Mouse (Mus musculus) fibroblast of lung, adult 2 months (primary cell): ENCODE data around the gene Ubb.

Experiments used
- DNase-seq: peaks from one replicate; pipeline ENCODE4 v3.0.0-alpha.2; 2011; ENCODE audit warnings: low read depth

The Ubb gene

DNA sequence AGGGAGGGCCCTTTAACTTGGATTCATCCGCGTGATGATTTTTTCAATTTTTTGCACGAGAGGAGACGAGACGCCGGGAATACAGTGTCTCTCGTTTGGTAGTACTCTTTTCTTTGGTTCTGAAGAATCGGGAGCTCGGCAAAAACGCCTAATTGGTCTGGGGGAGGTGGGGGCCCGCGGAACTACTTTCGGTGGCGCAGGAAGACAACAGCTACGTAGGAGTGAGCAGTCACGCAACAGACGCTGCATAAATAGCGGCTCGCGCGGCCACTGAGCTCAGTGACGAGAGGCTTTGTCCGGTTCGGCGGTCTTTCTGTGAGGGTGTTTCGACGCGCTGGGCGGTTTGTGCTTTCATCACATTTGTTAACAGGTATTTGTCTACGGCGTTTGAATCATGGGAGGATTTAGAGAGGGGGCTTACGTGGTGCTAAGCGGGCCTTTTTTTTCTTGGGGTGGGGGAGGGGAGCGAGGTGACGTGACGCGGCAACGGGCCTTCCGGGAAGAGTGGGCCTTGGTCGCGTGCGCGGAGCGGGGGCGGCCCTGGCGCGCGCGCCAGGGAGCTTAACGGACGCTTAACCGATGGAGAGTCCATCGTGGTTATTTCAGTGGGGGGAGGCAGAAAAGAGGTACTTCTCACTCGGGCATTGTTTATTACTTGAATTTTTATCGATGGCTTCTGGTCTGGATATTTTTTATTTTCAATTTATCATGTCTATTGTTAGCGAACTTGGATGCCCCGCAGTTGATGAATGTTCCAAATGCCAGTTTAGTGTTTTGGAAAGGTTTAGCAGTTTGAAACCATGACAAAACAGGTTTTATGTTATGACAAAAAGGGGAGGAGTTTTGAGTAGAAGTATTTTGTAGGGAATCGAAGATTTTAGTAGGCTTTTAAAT is 502 bp downstream of the Ubb start:
- DNase-seq = peak; percentile 51

- DNase-seq = no peak
Observed at GRCm38 (mm10) chr11:62553186-62553585, 2.2 kb downstream of the Ubb start.

DNA sequence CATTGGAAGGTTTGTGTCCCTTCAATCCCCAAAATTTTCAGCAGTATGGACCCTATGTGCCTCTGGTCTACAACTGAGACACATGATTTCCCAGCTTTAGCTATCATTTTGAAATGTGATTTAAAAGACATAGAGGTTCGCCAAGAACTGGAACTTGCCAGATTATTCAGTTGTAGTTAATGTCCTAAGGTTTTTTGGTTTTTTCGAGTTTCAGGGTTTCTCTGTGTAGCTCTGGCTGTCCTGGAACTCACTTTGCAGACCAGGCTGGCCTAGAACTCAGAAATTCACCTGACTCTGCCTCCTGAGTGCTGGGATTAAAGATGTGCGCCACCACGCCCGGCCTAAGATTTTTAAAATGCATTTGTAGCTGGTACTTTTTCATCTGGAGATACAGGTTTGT is 2.7 kb downstream of the Ubb start:
- DNase-seq = no peak

- no peak for DNase-seq
Observed at GRCm38 (mm10) chr11:62554163-62554855, 3.3 kb downstream of the Ubb start.

DNA sequence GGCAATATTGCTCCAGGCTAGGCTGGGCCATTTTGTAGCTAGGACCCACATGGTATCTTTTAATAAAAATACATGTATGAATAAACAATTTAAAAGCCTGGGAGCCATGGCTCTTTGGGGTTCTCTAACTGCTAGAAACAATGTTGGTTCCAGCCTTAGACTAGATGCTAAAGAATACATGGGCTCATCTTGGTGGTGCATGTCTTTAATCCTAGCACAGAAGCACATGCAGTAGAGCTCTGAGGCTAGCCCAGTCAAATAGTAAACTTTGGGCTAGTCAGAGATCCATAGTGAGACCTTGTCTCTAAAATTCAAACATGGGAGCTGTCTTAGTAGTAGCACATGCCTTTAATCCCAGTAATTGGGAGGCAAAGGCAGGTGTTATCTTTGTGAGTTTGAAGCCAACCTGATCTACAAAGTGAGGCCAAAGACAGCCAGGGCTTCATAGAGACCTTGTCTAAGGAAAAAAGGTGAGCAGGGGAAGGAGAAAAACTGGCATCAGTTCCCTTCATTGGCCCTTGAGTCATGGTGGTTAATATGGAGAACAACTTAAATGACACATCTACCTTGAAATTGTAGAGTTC is 4.1 kb downstream of the Ubb start:
- DNase-seq = no peak

GRCm38 (mm10) chr11:62555896-62556412 is 5.0 kb downstream of the Ubb start:
- no peak for DNase-seq

- no peak for DNase-seq
Observed at GRCm38 (mm10) chr11:62557205-62557604, 6.2 kb downstream of the Ubb start.

DNA sequence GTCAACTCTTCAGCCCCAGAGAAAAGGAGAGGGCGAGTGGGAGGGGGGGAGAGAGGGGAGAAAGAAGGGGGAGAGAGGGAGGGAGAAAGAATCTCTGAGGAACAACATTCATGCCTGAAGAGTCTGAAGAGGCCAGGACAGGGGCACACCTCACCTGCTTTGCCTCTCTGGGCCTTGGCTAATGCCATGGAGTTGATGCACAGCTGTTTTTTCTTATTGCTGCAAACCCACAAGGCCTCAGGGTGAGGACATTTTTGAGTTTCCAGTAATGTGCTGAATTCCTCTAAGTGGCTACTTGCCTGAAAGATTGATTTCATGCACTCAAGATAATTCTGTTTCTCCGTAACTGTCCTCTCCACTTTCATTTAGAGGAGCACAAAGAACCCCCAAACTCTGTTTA is 7.2 kb downstream of the Ubb start:
- DNase-seq = no peak

- peak; percentile 70 for DNase-seq
Observed at GRCm38 (mm10) chr11:62558961-62559646, 8.1 kb downstream of the Ubb start.

DNA sequence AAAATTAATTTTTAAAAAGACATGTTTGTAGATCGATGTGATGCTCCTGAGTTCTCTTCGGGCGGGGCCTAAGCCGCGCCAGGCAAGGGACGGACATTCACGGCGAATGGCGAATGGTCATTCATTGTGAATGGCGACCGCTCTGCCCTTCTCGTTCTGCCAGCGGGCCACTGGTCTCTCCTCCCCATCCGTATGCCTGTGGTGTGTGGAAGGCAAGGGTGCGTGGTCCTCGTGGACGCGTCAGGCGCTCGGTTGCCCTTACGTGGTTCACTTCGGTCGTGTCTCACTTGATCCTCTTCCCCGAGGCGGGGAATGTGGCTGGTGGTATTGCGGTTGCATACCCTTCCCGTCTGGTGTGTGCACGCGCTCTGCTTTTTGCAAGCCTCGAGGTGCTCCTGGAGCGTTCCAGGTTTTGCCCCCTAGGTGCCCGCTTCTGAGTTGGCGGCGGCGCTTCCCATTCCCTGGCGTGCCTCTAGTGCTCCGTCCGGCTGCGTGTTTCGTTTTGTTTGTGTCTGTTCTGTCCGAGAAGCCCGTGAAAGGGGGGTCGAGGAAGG is 9.6 kb downstream of the Ubb start:
- DNase-seq = no peak

DNA sequence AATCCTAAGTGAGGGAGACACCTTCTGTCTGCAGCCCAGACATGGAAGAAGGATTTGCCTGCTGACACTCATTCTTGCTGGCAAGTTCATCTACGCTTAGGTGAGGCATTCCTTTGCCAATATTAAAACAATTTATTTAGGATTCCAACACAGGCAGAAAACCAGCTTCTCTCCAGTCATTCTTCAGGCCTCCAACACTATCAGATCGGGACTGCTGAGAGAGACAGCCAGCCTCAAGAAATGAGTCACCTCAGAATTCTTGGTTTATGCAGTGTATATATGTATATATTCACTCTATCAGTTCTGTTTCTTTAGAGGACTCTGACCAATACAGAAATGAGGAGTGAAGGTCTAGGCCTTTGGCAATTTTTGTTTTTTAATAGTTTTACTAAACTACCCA is 12.6 kb downstream of the Ubb start:
- DNase-seq = no peak

- no peak for DNase-seq
Observed at GRCm38 (mm10) chr11:62565747-62566146, 14.8 kb downstream of the Ubb start.

- DNase-seq = no peak
Observed at GRCm38 (mm10) chr11:62566211-62566610, 15.2 kb downstream of the Ubb start.

DNA sequence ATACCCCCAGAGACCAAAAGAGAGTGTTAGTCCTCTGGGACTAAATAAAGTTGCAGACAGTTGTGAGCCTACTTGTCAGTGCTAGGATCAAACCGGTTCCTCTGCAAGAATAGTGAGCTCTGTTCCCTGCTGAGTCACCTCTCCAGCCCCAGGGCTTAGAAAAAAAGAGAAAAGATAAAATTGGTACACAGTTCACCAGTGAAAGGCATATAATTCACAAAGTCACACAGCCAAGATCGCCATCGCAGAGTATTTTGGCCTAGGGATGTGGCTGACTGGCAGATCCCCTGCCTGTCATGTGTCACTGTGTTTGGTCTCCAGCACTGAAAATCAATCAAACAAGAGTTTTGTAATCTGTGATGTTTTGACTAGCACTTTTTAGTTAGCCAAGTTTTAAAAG is 17.3 kb downstream of the Ubb start:
- no peak for DNase-seq

DNA sequence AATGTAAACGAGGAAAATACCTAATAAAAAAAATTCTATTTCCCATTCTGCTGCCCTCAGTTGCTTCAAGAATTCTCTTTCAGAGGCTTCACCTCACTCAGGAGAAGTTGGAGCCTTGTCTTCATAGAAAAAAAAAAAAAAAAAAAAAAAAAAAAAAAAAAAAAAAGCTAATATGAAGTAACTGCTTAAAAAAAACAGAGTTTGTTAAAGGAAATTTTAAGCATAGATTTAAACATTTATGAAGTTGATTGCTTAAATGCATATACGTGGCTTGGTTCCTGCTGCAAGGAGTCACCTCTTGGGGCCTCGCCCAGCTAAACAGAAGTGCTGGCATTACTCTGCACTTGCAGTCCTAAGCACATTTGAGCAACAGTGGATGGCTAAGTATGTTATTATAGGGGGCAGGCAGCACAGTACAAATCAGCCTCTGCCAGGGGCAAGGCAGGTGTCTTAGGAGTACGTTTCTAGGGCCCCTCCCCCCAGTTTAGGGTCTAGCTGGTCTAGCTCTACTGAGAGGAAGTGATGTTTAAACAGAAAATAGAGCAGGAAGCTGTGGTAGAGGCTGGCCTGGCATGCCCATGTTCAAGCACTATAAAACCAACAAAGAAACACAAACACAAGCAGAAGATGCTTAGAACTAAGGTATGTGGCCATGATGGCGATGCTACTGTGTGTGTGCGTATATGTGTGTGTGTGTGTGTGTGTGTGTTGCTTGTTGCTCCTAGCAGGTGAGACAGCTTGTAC is 23.2 kb downstream of the Ubb start, which contains the start of gene Trpv2:
Gene Trpv2, plus strand, starts transcription at position 528 of the 744 bp plus-strand sequence.
- DNase-seq = no peak

GRCm38 (mm10) chr11:62574703-62575085 is 23.7 kb downstream of the Ubb start:
- no peak for DNase-seq

DNA sequence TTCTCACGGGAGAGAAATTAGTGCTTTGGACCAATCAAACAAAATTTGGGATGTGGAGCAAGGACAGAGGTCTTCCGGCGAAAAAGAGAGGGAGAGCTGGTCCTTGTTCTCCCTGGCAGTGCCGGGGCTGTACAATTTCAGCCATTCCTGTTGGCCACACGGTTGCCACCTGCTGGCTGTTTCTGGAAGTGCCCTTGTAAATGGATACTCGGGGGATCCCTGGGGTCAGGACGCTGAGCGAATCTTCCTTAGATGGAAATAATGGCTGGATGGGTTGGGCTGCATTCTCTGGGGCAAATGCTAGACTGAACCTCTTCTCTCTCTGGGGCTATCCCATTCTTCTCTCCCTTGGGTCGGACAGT is 24.3 kb downstream of the Ubb start:
- no peak for DNase-seq

- no peak for DNase-seq
Observed at GRCm38 (mm10) chr11:62575659-62576438, 24.9 kb downstream of the Ubb start.

DNA sequence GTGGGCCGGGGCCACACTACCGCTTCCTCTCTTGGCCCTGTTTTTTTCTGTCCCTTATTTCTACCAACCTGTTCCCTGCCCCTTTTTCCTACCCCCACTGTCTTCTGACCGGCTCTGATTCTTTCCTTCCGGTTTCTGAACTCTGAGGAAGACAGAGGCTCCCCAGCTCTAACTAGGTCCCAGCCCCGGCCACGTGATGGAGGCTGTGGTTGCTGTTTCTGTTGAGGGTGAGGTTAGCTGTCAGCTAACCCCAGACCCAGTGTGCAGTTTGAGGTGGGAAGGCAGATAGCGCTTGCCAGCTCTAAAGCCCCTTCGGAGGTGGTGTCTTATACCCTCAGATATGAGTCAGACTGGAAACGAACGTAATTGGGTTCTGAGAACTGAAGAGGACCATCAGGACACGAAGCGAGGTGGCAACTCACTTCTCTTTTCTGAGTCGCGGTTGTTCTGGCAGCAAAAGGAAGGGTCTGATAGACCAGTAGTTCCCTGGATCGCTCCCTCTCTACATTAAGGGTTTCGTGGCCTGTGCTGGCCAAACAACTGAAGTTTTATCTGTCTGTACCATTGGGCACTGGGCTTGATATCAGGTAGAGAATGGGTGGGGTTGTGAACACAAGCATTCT is 25.7 kb downstream of the Ubb start:
- DNase-seq = no peak

GRCm38 (mm10) chr11:62583031-62583430 is 32.1 kb downstream of the Ubb start:
- no peak for DNase-seq
